Mouse (Mus musculus) E14TG2a.4 (cell line): ENCODE results near the gene Lmntd1.

Experiments
- CTCF ChIP-seq: conservative IDR thresholded peaks from 2 replicates; pipeline ENCODE4 v1.5.1; 2014; ENCODE audit warnings: low read length
- POU5F1 ChIP-seq: IDR thresholded peaks from 2 replicates; pipeline ENCODE4 v1.6.1; 2014; ENCODE audit warnings: low read length, borderline replicate concordance

DNA sequence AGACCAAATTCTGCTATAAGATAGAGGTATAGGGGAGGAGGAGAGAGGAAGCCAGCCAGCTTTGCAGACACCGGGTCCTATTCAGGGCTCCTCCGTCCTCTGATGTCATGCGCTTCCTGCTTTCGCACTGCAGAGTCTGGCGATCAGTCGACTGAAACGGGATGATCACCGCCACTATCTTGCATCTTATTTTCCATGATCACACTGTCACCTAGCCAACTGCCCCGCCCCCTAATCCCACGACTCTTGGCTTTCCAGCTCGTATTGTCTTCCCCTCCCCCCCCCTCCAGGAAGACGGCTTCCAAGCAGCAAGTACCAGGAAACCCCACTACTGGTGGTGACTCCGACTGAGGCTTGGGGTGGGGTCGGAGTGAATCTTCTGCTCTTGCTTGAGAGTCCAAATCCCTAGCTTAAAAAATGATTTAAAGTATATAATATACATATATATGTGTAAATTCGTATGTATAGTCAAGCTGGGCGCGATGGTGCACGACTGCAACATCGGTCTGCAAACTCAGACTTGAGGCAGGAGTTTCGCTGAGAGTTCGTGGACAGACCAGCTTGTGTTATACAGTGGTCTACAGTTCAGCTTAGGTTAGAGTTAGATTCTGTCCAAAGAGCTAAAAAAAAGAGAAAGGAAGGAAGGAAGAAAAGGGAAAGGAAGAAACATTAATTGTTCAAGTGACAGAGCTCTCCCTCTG lies 274.0 kb downstream of the Lmntd1 start:
- no peak for TF ChIP-seq CTCF
- no peak for TF ChIP-seq POU5F1
